Mouse (Mus musculus): Measurements from ENCODE around the gene Espl1.
A peak's percentile ranks its signal among the peaks of the same experiment; 100 is the strongest.

Espl1 gene

DNA sequence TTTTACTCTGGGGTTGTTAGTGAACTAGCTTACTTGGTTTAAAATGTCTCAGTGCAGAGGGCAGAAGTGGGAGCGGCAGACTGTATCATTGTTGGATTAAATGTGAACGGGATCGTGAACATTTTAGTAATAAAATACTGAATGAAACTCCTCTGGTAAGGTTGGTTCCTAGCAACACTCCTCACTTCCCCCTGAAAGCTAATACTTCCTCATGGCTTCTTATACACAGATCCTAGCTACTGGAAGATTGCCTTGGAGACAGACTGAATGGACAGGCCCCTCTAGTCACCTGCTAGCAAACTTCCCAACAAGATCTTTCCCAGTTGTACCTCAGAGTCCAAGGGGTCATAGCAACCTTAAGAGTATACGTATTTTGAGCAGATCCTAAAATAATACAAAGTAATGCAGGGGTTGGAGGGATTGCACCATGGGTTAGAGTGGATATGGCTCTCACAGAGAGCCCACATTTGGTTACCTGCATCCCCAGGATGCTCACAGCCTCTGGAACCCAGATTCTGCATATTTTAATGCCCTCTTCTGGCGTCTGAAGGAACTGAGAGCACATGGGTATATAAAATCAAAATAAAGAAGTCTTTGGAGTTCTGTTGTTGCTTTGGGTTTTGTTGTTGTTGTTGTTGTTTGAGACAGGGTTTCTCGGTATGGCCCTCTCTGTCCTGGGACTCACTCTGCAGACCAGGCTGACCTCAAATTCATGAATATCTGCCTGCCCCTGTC, 21.9 kb upstream of the Espl1 start:
- DNase-seq (ENCODE audit: low spot score in 2 of 2), result no peak

GRCm38 (mm10) chr15:102278726-102279091, 17.4 kb upstream of the Espl1 start:
- no peak for DNase-seq (ENCODE audit: low spot score in 2 of 2)

GRCm38 (mm10) chr15:102279092-102279782, 16.8 kb upstream of the Espl1 start, which contains the start of gene Mfsd5:
Gene Mfsd5, plus strand, starts transcription at chr15:102279454.
- peak in 1 of 2 experiments; percentile 80 for DNase-seq (ENCODE audit: low spot score in 2 of 2)

- DNase-seq (ENCODE audit: low spot score in 2 of 2), result no peak
Observed at GRCm38 (mm10) chr15:102279783-102280520, 16.1 kb upstream of the Espl1 start.

GRCm38 (mm10) chr15:102280623-102281022, 15.4 kb upstream of the Espl1 start:
- DNase-seq (ENCODE audit: low spot score in 2 of 2), result no peak

DNA sequence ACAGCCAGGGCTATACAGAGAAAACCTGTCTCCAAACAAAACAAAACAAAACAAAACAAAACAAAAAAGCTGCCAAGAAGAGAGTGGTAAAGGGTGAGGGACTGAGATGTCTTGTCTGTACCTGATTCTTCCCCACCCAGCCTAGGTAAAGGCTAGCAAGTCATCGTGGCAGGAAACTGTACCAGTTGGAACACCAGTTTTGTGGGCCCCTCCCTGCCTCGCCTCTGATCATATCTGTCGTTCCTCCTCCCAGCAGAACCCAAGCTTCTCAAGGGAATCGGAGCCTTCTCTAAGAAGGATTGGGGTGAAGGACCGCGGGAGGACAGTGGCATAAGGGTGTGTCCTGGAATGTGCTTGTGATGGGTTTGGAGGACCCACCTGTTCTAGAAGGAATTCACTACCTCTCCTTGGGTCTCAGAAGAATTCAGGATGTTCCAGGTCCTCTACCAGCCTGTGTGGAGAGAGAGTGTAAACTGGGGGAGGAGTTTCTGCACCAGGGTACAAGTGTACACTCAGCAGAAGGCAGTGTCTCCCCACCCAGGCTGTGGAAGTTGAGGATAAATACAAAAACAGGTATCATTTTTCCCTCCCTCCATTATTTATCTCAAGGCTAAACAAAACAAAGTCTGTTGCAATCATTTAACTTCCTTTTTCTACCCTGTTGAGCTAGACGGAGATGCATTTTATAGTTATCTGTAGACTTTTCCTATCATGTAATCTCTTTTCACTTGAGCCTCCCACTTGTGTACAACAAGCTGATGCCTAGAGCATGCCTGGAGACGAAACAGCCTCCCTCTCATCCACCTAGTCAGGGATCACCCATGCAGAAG, 13.4 kb upstream of the Espl1 start:
- no peak for DNase-seq (ENCODE audit: low spot score in 2 of 2)

GRCm38 (mm10) chr15:102283648-102284047, 12.4 kb upstream of the Espl1 start:
- no peak for DNase-seq (ENCODE audit: low spot score in 2 of 2)

- no peak for DNase-seq (ENCODE audit: low spot score in 2 of 2)
Observed at GRCm38 (mm10) chr15:102287395-102287794, 8.7 kb upstream of the Espl1 start.

- DNase-seq (ENCODE audit: low spot score in 2 of 2), result no peak
Observed at GRCm38 (mm10) chr15:102296368-102297006, 421 bp downstream of the Espl1 start.

DNA sequence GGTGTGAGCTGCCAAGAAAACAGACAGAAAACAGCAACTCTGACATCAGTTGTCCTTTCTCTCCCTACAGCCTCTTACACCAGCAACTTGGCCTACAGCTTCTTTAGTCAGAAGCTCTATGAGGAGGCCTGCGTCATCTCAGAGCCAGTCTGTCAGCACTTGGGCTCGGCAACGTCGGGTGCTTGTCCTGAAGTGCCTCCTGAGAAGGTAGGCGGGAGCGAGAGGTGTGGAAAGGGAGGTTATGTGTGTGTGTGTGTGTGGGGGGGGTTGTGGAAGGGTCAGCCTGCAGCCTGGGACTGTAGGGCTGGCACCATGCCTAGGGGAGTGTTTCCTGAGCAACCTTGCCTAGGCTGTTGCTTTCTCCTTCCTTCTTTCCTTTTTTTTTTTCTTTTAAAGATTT, 6.5 kb downstream of the Espl1 start:
- DNase-seq (ENCODE audit: low spot score in 2 of 2), result no peak

DNA sequence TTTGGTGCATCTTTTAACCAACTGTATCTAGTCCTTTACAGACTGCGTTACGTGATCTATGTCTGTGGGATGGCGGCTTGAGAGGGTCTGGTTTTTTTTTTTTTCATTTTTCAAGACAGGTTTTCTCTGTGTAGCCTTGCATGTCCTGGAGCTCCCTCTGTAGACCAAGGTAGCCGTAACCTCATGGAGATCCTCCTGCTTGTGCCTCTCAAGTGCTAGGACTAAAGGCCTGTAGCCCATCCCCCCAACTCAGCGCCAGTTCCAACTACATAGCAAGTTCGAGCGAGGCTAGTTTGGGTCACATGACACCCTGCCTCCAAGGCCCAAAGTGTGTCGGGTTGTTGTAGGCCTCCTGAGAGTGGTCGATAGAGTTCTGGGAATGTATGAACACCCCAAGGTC, 12.7 kb downstream of the Espl1 start:
- no peak for DNase-seq (ENCODE audit: low spot score in 2 of 2)

DNA sequence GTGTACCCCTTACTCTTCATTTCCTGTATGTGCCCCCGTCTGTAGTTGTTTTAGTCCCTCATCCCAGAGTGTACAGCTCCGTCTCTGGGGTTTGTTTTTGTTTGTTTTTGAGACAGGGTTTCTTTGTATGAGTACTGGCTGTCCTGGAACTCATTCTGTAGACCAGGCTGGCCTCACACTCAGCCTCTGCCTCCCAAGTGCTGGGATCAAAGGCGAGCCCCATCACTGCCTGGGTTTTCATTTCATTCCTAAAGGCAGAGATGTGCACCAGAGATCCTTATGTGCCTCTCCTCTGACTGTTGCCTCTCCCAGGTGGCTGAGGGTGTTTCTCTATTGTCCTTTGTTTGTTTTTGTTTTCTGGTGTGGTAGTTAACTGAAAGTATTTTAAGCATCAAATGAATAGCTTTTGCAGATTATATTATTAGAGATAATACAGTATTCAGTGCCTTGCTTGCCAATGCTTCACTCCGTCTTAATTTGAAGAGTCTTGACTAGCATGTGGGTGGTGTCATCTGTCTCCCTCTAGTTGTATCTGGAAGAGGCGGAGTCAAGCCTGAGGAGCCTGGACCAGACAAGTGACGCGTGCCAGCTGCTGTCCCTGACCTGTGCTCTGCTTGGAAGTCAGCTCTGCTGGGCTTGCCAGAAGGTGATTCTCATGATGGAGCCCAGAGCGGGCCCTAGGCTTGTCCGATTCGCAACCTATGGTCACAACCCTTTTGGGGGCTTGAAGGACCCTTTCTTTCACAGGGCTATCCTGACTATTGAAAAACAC, 14.2 kb downstream of the Espl1 start:
- DNase-seq (ENCODE audit: low spot score in 2 of 2), result no peak

DNA sequence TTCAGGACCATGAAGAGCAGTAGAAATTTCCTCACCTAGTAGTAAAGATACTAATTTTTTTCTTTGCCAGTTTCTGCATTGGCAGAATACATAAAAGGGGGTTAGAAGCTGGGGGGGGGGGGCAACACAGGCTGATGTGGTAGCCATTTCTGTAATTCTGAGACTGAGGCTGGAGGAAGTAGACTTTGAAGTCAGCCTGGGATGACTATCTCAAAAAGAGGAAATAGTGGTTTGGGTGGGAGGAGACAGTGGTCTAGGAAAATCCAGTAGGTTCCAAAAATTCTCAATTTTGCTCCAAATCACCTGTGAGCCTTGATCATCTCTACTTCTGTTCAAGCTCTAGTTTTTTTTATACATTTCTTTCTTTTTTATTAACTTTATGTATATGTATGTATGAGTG, 15.4 kb downstream of the Espl1 start:
- no peak for DNase-seq (ENCODE audit: low spot score in 2 of 2)

DNA sequence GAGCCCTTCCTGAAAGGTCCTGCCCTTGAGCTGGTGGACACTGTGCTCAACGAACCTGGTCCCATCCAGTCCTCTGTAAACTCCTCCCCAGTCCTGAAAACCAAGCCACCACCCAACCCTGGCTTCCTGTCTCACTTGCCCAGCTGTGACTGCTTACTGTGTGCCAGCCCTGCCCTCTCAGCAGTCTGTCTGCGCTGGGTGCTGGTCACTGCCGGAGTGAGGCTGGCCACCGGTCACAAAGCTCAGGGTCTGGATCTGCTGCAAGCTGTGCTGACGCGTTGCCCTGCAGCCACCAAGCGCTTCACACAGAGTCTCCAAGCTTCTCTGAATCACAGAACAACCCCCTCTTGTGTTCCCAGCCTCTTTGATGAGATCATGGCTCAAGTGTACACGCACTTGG, 19.2 kb downstream of the Espl1 start:
- DNase-seq (ENCODE audit: low spot score in 2 of 2), result no peak

DNA sequence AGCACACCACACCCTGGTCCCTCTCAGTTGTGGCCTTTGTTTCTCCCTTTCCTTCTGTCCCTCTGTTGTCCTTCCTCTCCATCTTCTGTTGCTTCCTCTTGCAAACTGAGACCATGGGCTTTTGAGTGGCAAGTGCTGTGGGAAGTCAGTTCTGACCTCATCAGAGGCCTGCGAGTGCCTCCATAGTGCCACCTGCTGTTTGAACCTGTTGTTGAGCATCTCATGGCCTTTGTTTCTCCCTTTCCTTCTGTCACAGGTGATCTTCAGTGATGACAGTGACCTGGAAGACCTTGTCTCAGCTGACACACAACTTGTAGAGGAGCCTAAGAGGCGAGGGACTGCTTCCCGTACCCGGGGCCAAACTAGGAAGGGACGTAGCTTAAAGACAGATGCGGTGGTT, 20.2 kb downstream of the Espl1 start:
- peak in 1 of 2 experiments; percentile 73 for DNase-seq (ENCODE audit: low spot score in 2 of 2)

- DNase-seq (ENCODE audit: low spot score in 2 of 2), result no peak
Observed at GRCm38 (mm10) chr15:102324654-102325473, 28.8 kb downstream of the Espl1 start.

DNA sequence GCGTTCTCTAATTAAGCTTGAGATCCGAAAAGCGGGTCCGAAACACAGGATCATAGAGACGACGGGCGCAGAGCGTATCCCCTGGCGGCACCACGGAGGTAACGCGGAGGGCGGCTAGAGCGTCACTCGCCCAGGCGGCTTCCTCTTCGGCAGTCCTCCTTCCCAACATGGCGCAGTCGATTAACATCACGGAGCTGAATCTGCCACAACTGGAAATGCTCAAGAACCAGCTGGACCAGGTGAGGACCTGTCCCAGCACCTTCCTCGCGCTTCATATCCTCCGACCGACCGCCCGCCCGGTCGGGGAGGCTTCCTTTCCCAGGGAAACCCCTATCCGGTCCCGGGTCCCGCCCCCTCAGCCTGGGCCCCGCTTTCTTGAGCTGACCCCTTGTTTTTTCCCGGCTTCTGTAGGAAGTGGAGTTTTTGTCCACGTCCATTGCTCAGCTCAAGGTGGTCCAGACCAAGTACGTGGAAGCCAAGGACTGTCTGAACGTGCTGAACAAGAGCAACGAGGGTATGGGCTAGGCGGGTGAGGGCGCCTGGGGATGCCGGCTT, 30.0 kb downstream of the Espl1 start, which contains the start of gene Pfdn5:
Gene Pfdn5 (plus strand): TSS at position 95 of the 555 bp plus-strand sequence.
- peak in 1 of 2 experiments; percentile 85 for DNase-seq (ENCODE audit: low spot score in 2 of 2)

DNA sequence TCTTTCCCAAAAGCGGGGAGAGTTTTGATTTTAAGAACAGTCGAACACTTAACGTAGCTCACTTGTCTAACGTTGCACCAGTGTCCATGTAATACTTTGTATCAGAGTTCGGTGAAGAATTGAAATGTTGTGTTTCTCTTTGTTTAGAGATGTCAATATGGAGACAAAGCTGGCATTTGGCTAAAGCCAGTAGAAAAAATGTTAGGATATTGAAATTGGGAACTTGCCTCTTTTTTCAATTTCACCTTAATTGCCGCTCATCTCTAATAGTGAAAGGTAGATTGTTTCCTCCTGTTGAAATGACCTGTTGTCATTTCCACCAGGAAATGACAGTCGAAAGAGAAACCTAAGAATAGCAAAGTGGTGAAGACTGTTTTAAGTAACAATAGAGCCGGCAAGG, 30.8 kb downstream of the Espl1 start:
- DNase-seq (ENCODE audit: low spot score in 2 of 2), result no peak

GRCm38 (mm10) chr15:102331610-102332015, 35.5 kb downstream of the Espl1 start, which contains the start of gene Myg1:
Gene Myg1, plus strand, starts transcription at chr15:102331709.
- peak; percentile 64 to 85 for DNase-seq (ENCODE audit: low spot score in 2 of 2)
